Mouse (Mus musculus): Measurements from ENCODE around the gene Apol6. TPM values are rescaled to one million over a fixed set of nuclear protein-coding genes. Genes with fewer than 3 reads are reported as not detected.

The Apol6 gene
- total and polyA plus RNA-seq, 3 experiments = not detected

DNA sequence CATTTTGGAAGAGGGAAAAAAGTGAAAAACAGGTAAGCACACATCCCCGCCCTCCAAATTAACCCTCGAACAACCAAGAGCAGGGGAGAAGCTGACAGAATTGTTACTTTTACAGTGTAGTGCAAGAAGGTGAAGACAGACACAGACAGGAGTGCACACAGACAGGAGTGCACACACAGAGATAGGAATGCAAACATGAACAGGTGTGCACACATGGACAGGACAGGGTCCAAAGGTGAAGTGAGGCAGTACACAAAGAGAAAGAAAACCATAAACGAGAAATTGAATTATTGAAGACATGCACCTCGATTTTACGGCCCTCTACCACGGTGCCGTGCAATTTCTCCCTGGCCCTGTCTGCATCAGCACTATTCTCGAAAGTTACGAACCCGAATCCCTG lies 60.7 kb downstream of the Apol6 start:
- Histone ChIP-seq H3K4me2 (ENCODE audit: insufficient read depth, low read depth, poor library complexity, severe bottlenecking) (no peak overlapping the region), H3K79me2 (replicated peaks; ENCODE audit: control insufficient read depth, extremely low read depth, insufficient read depth, poor library complexity, severe bottlenecking) (no peaks in the 10 kb centered on the region), H3K9ac (ENCODE audit: insufficient read depth, low read depth) (no peak overlapping the region), H3K27me3 (replicated peaks) (peaks cover 84% of the 10 kb centered on the region), H3K4me3 (replicated peaks in 1 of 3; ENCODE audit: low read depth in 2 of 3, low read length in 2 of 3, poor library complexity in 1 of 3) (no peak overlapping the region), H3K27ac (ENCODE audit: insufficient read depth, low read depth) (no peak overlapping the region), H3K4me1 (ENCODE audit: control insufficient read depth in 1 of 2, insufficient read depth in 2 of 2) (no peaks in the 10 kb centered on the region), H3K9me3 (replicated peaks; ENCODE audit: low read length) (no peaks in the 10 kb centered on the region), H3K36me3 (replicated peaks in 1 of 2; ENCODE audit: control insufficient read depth in 1 of 2, insufficient read depth in 1 of 2, low read length in 1 of 2) (no peaks in the 10 kb centered on the region)
- dilution Hi-C loops (cut with MboI; ENCODE audit: extremely low pct_ligation_motif_present, extremely low pct_unique_long_range_greater_than_20kb, low sequenced_read_pairs) (no loop called here), in situ Hi-C loops (cut with MboI; ENCODE audit: low pct_ligation_motif_present, low pct_unique_long_range_greater_than_20kb, low sequenced_read_pairs) (no loop called here)
- TF ChIP-seq RCOR1 (conservative IDR thresholded peaks at IDR 0.05; ENCODE audit: low read depth, low read length) = no peak
- TF ChIP-seq NELFE (IDR thresholded peaks at IDR 0.05; ENCODE audit: low read depth, low read length) = no peak
- no peak for TF ChIP-seq TBP (conservative IDR thresholded peaks at IDR 0.05; ENCODE audit: low read depth, low read length)
- no peak for TF ChIP-seq PAX5 (IDR thresholded peaks at IDR 0.05; ENCODE audit: low read length)
- no peak for TF ChIP-seq ETS1 (conservative IDR thresholded peaks at IDR 0.05; ENCODE audit: low read depth, low read length)
- TF ChIP-seq MAX (IDR thresholded peaks at IDR 0.05; ENCODE audit: low read length) = no peak
- TF ChIP-seq IRF4 (IDR thresholded peaks at IDR 0.05; ENCODE audit: low read depth, low read length) = no peak
- TF ChIP-seq HCFC1 (IDR thresholded peaks at IDR 0.05; ENCODE audit: low read depth, low read length) = no peak
- no peak for TF ChIP-seq ZC3H11A (IDR thresholded peaks at IDR 0.05; ENCODE audit: low read depth, low read length)
- no peak for TF ChIP-seq KAT2A (IDR thresholded peaks at IDR 0.05; ENCODE audit: insufficient replicate concordance, low read length)
- TF ChIP-seq RAD21 (IDR thresholded peaks at IDR 0.05; ENCODE audit: low read depth, low read length) = no peak
- no peak for TF ChIP-seq JUN (IDR thresholded peaks at IDR 0.05; ENCODE audit: insufficient read depth, low read depth, low read length)
- no peak for TF ChIP-seq POLR2A (IDR thresholded peaks at IDR 0.05; ENCODE audit: low read depth, low read length)
- no peak for TF ChIP-seq MEF2A (IDR thresholded peaks at IDR 0.05; ENCODE audit: borderline replicate concordance, low read depth, low read length)
- TF ChIP-seq POLR2AphosphoS2 (IDR thresholded peaks at IDR 0.05; ENCODE audit: low read depth, low read length) = no peak
- TF ChIP-seq EP300 (IDR thresholded peaks at IDR 0.05; ENCODE audit: low read length) = no peak
- TF ChIP-seq ZMIZ1 (IDR thresholded peaks at IDR 0.05; ENCODE audit: low read depth, low read length) = no peak
- TF ChIP-seq MXI1 (IDR thresholded peaks at IDR 0.05; ENCODE audit: low read depth, low read length) = no peak
- no peak for DNase-seq (ENCODE audit: extremely low read depth)

Other genes with a start within 250 kb of the Apol6 start
- gene Zfp251, start 173.3 kb upstream of the Apol6 start, total RNA-seq (2012; rRNA removed) = 13.5 and 14.3 TPM in 2 replicates
- gene Zfp251, start 173.3 kb upstream of the Apol6 start, total RNA-seq (2014; rRNA removed) = 9.2 and 9.8 TPM in 2 replicates
- 7.4 and 7.7 TPM in 2 replicates for gene Zfp251, start 173.3 kb upstream of the Apol6 start, polyA plus RNA-seq (2012; ENCODE audit: insufficient read length, low read depth)
- 6.8 and 8.5 TPM in 2 replicates for gene Zfp7, start 165.5 kb upstream of the Apol6 start, total RNA-seq (2012; rRNA removed)
- 8.2 and 9.0 TPM in 2 replicates for gene Zfp7, start 165.5 kb upstream of the Apol6 start, total RNA-seq (2014; rRNA removed)
- gene Zfp7, start 165.5 kb upstream of the Apol6 start, polyA plus RNA-seq (2012; ENCODE audit: insufficient read length, low read depth) = 6.8 and 7.4 TPM in 2 replicates
- gene Gm49527, start 165.4 kb upstream of the Apol6 start, total RNA-seq (2012; rRNA removed) = 0.38 TPM in 1 of 2 replicates, not detected in the other
- not detected in 2 replicates for gene Gm49527, start 165.4 kb upstream of the Apol6 start, total RNA-seq (2014; rRNA removed)
- gene Gm49527, start 165.4 kb upstream of the Apol6 start, polyA plus RNA-seq (2012; ENCODE audit: insufficient read length, low read depth) = 0.49 TPM in 1 of 2 replicates, not detected in the other
- 4.3 and 6.1 TPM in 2 replicates for gene Zfp647, start 119.3 kb upstream of the Apol6 start, total RNA-seq (2012; rRNA removed)
- 2.2 and 2.3 TPM in 2 replicates for gene Zfp647, start 119.3 kb upstream of the Apol6 start, total RNA-seq (2014; rRNA removed)
- 2.6 and 2.9 TPM in 2 replicates for gene Zfp647, start 119.3 kb upstream of the Apol6 start, polyA plus RNA-seq (2012; ENCODE audit: insufficient read length, low read depth)
- gene 1110038F14Rik, start 96.2 kb upstream of the Apol6 start, total RNA-seq (2012; rRNA removed) = 24.7 and 28.7 TPM in 2 replicates
- 37.0 and 39.9 TPM in 2 replicates for gene 1110038F14Rik, start 96.2 kb upstream of the Apol6 start, total RNA-seq (2014; rRNA removed)
- 46.2 and 51.4 TPM in 2 replicates for gene 1110038F14Rik, start 96.2 kb upstream of the Apol6 start, polyA plus RNA-seq (2012; ENCODE audit: insufficient read length, low read depth)
- not detected in 2 replicates for gene Mb, start 5.9 kb downstream of the Apol6 start, total RNA-seq (2012; rRNA removed)
- not detected in 2 replicates for gene Mb, start 5.9 kb downstream of the Apol6 start, total RNA-seq (2014; rRNA removed)
- not detected in 2 replicates for gene Mb, start 5.9 kb downstream of the Apol6 start, polyA plus RNA-seq (2012; ENCODE audit: insufficient read length, low read depth)

Data from CH12.LX (cell line).